Mouse (Mus musculus) bone marrow macrophage, adult 2 months (primary cell): ENCODE results near the gene Sgip1. TPM values are rescaled to one million over a fixed set of nuclear protein-coding genes. Genes with fewer than 3 reads are reported as not detected.

Experiments
- H3K27ac ChIP-seq: 2 replicates; pipeline ENCODE4 v1.5.1; 2012; ENCODE audit warnings: low read depth, low read length; ENCODE audit not compliant: insufficient read depth
- H3K4me1 ChIP-seq: 2 replicates; pipeline ENCODE4 v1.6.1; 2012; ENCODE audit warnings: low read length; ENCODE audit not compliant: control insufficient read depth, insufficient read depth
- H3K4me3 ChIP-seq: 2 replicates; pipeline ENCODE4 v1.5.1; 2012; ENCODE audit warnings: mild to moderate bottlenecking, low read length, moderate library complexity; ENCODE audit not compliant: insufficient read depth
- CTCF ChIP-seq: IDR thresholded peaks from 2 replicates; pipeline ENCODE4 v1.5.1; 2012; ENCODE audit warnings: low read depth, mild to moderate bottlenecking, low read length, moderate library complexity
- POLR2A ChIP-seq: IDR thresholded peaks from 2 replicates; pipeline ENCODE4 v1.6.1; 2012; ENCODE audit warnings: mild to moderate bottlenecking, low read depth, low read length, borderline replicate concordance
- polyA plus RNA-seq: library from polyadenylated mRNA; stranded (reverse); fragments of >200 nt; gene quantifications from 2 replicates; pipeline ENCODE4 v1.2.4, GENCODE M21; 2012; ENCODE audit not compliant: missing spikeins, insufficient read depth, insufficient read length

Sgip1 gene
- 0.73 TPM in 1 of 2 replicates, not detected in the other for polyA plus RNA-seq

GRCm38 (mm10) chr4:102741287-102741686 is at the start of gene Sgip1:
Gene Sgip1, plus strand, starts transcription at chr4:102741297.
- no peaks in the 10 kb centered on the region for H3K4me1 ChIP-seq
- TF ChIP-seq POLR2A (no peak), CTCF (no peak)

DNA sequence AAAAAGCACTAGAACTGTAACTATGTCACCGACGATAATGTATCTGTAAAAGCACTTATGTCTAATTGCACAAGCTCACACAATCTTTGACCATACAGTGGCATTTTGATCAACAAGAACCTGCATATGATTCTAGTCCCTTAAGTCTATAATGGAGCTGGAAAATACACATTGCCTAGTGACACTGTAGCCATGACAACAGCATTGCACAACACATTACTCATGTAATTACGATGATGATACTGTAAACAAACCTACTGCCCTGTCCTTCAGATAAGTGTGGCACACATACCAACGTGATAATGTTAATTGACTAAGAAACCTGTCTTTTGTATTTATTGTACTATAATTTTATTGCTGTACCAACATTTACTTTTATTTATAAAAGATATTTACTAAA is 49.7 kb upstream of the Sgip1 start:
- TF ChIP-seq CTCF: no peak
- no peak for TF ChIP-seq POLR2A
- Histone ChIP-seq H3K4me3 (no peak overlapping the region), H3K4me1 (peaks cover 4% of the 10 kb centered on the region; the same call in 1 of the 2 replicates), H3K27ac (no peak overlapping the region)

More at GRCm38 (mm10) chr4:102741287-102741686, at the start of gene Sgip1:
- no peak within 1 kb of the TSS for H3K4me3 ChIP-seq
- no peak within 1 kb of the TSS for H3K27ac ChIP-seq

- H3K4me3 ChIP-seq: no peak overlapping the region
- TF ChIP-seq POLR2A (no peak), CTCF (no peak)
- no peak overlapping the region for H3K27ac ChIP-seq
- H3K4me1 ChIP-seq: no peaks in the 10 kb centered on the region
Measured at GRCm38 (mm10) chr4:102697966-102698365, 43.1 kb upstream of the Sgip1 start.

DNA sequence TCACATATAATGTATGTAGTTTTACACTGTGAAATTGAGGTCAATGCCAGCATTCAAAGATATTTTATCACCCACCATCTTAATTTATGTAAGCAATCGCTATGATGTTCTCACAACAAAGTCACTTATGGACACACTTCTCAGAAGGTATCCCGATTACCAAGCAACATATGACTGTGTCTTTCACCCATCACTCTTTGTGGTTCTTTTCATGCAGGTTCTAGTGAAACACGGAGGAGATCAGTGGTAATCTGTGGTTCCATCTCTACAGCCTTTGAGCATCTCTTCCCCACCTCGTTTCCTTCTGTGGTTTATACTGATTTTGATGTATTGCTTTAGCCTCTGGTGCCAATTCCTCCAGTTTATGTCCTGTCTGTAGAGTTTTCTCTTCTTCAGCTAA is 29.4 kb upstream of the Sgip1 start:
- Histone ChIP-seq H3K4me1 (no peaks in the 10 kb centered on the region), H3K4me3 (no peak overlapping the region), H3K27ac (no peak overlapping the region)
- no peak for TF ChIP-seq POLR2A
- no peak for TF ChIP-seq CTCF

- no peak for TF ChIP-seq CTCF
- TF ChIP-seq POLR2A: no peak
- H3K4me1 ChIP-seq: peaks cover 4% of the 10 kb centered on the region
- H3K27ac ChIP-seq: no peak overlapping the region
- no peak overlapping the region for H3K4me3 ChIP-seq
Measured at GRCm38 (mm10) chr4:102715532-102715931, 25.6 kb upstream of the Sgip1 start.

DNA sequence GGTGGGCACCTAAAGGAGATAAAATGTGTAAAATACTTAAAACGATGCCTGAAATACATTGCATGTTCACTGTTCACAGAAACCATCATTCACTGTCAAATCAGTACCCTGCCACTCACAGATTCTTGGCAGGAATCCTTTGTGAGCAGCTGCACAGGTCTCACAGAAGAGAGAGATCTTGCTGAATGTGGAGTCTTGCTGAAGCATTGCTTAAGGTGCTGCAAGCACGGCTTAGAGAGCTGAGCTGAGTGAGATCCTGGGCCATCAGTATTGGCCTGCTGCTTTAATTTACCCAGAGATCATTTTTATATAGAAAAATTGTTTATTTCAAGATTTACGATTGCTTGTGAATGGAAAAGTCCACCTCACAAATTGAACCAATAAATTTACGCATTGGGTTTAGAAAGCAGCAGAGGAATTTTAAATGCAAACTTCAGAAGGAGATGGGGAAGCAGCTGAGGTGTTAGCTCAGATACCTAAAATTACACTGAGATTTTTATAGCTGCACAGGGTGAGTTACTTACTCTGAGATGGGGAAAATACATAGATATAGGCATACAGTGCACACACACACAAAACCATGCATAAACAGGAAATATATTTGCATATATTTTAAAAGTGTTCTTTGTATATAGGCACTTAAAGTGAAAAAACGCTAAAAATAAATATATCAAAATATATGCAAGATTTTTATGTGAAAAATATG is 23.8 kb upstream of the Sgip1 start:
- no peak for TF ChIP-seq POLR2A
- H3K4me3 ChIP-seq: no peak overlapping the region

GRCm38 (mm10) chr4:102719535-102719934 is 21.6 kb upstream of the Sgip1 start:
- Histone ChIP-seq H3K4me3 (no peak overlapping the region), H3K4me1 (peaks cover 4% of the 10 kb centered on the region), H3K27ac (peak overlapping the region; percentile 37; the same call in 1 of the 2 replicates)
- TF ChIP-seq CTCF (no peak), POLR2A (no peak)

More for the DNA sequence above, 23.8 kb upstream of the Sgip1 start:
- Histone ChIP-seq H3K27ac (no peak overlapping the region), H3K4me1 (peaks cover 4% of the 10 kb centered on the region)

- TF ChIP-seq POLR2A (no peak), CTCF (no peak)
Measured at GRCm38 (mm10) chr4:102719951-102720350, 21.1 kb upstream of the Sgip1 start.

DNA sequence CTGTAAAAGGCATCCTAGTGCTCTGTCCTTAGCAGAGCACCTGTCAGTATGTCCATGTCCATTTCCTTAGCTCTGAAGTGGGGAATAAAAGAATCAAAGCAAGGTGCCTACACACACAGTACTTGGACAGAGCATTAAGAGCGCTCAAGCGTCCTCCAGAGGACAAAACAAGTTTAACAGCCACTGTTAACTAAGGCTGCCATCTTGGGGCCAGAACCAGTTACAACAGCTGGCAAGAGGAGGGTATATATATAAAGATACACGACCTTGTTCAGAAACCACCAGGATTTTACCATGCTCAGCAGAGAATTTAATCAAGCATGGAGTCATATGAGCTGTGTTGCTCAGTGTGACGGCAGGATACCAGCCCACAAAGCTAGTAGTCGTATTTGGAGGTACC is 16.7 kb upstream of the Sgip1 start:
- no peak for TF ChIP-seq POLR2A
- TF ChIP-seq CTCF: no peak
- H3K4me1 ChIP-seq: peaks cover 4% of the 10 kb centered on the region
- H3K27ac ChIP-seq: no peak overlapping the region
- no peak overlapping the region for H3K4me3 ChIP-seq

More at GRCm38 (mm10) chr4:102719951-102720350, 21.1 kb upstream of the Sgip1 start:
- Histone ChIP-seq H3K4me1 (peaks cover 4% of the 10 kb centered on the region), H3K4me3 (no peak overlapping the region), H3K27ac (peak overlapping the region; percentile 37; the same call in 1 of the 2 replicates)

GRCm38 (mm10) chr4:102730976-102731375 is 10.1 kb upstream of the Sgip1 start:
- no peak for TF ChIP-seq CTCF
- no peak for TF ChIP-seq POLR2A
- H3K27ac ChIP-seq: no peak overlapping the region
- no peak overlapping the region for H3K4me3 ChIP-seq
- no peaks in the 10 kb centered on the region for H3K4me1 ChIP-seq
